Mouse (Mus musculus) heart, postnatal 0 days (tissue): ENCODE data around the gene Poln.

Experiments
- CTCF ChIP-seq: IDR thresholded peaks from 2 replicates; pipeline ENCODE4 v1.5.1; 2016; ENCODE audit warnings: antibody characterized with exemption, control low read depth, low read depth
- EP300 ChIP-seq: IDR thresholded peaks from 2 replicates; pipeline ENCODE4 v1.6.1; 2016; ENCODE audit warnings: antibody characterized with exemption, low read depth

- no peak for TF ChIP-seq CTCF
- TF ChIP-seq EP300 = no peak
Observed at GRCm38 (mm10) chr5:34030101-34030500, 139.1 kb downstream of the Poln start.
